Mouse (Mus musculus) heart, embryonic 14.5 days (tissue): Measurements from ENCODE around the gene Actr3b. TPM values are rescaled to one million over a fixed set of nuclear protein-coding genes. Genes with fewer than 3 reads are reported as not detected.
A peak's percentile ranks its signal among the peaks of the same experiment; 100 is the strongest.

Experiments
- ATAC-seq: fragments of 200-750 bp; cut with Nextera tagmentation; 2 replicates; pipeline ENCODE4 v1.8.0; 2017; ENCODE audit warnings: low read depth, moderate TSS enrichment; ENCODE audit not compliant: insufficient number of reproducible peaks, insufficient read depth, low FRiP score
- H3K27ac ChIP-seq, 2 experiments: fragments of 200-500 bp in 1 of 2; fragments of 300-500 bp in 1 of 2; sonication (generic) in 1 of 2; replicated peaks in 1 of 2; 2 replicates each; pipeline ENCODE4 v1.5.1; 2012 to 2014; ENCODE audit warnings: low read depth in 2 of 2, low read length in 2 of 2, control low read depth in 1 of 2, mild to moderate bottlenecking in 1 of 2, mixed read lengths in 1 of 2; ENCODE audit not compliant: control insufficient read depth in 1 of 2, insufficient read depth in 1 of 2
- H3K27me3 ChIP-seq: fragments of 300-500 bp; sonication (generic); 2 replicates; pipeline ENCODE4 v1.6.1; 2014; ENCODE audit warnings: mild to moderate bottlenecking, low read length, control low read depth; ENCODE audit not compliant: control insufficient read depth, insufficient read depth
- H3K36me3 ChIP-seq: fragments of 300-500 bp; sonication (generic); 2 replicates; pipeline ENCODE4 v1.6.1; 2014; ENCODE audit warnings: mild to moderate bottlenecking, control low read depth, low read length, mixed read lengths; ENCODE audit not compliant: control insufficient read depth, insufficient read depth
- H3K4me1 ChIP-seq, 2 experiments: fragments of 200-500 bp in 1 of 2; fragments of 300-500 bp in 1 of 2; sonication (generic) in 1 of 2; 2 replicates each; pipeline ENCODE4 v1.6.1; 2012 to 2014; ENCODE audit warnings: low read length in 2 of 2, control low read depth in 1 of 2, mixed read lengths in 1 of 2; ENCODE audit not compliant: control insufficient read depth in 2 of 2, insufficient read depth in 2 of 2
- H3K4me2 ChIP-seq: fragments of 300-500 bp; sonication (generic); 2 replicates; pipeline ENCODE4 v1.6.1; 2014; ENCODE audit warnings: mild to moderate bottlenecking, low read length
- H3K4me3 ChIP-seq, 2 experiments: fragments of 200-500 bp in 1 of 2; fragments of 300-500 bp in 1 of 2; sonication (generic) in 1 of 2; 2 replicates each; pipeline ENCODE4 v1.5.1; 2012 to 2014; ENCODE audit warnings: low read length in 2 of 2, mild to moderate bottlenecking in 2 of 2, control low read depth in 1 of 2, low read depth in 1 of 2, moderate library complexity in 1 of 2; ENCODE audit not compliant: control insufficient read depth in 1 of 2, insufficient read depth in 1 of 2
- H3K9ac ChIP-seq: fragments of 300-500 bp; sonication (generic); 2 replicates; pipeline ENCODE4 v1.6.1; 2014; ENCODE audit warnings: mild to moderate bottlenecking, low read length
- H3K9me3 ChIP-seq: fragments of 300-500 bp; sonication (generic); 2 replicates; pipeline ENCODE4 v1.6.1; 2016; ENCODE audit warnings: low read length, control low read depth; ENCODE audit not compliant: control insufficient read depth
- WGBS: fragments of 180-500 bp; shearing (Covaris S2); extraction: QIAGEN DNeasy Blood & Tissue Kit; methylation state at CpG from one replicate; pipeline ENCODE4 v1.1.7; 2014; 5-methylcytosine and 5-hydroxymethylcytosine counted together
- polyA plus RNA-seq: library from polyadenylated mRNA; unstranded; fragments of >200 nt; fragmentation: Nextera tagmentation; extraction: Ambion mirVana; gene quantifications from 2 replicates; pipeline ENCODE4 v1.2.1, GENCODE M21; 2014

Actr3b gene
- polyA plus RNA-seq, 1 experiment from 2014 or later: 40.5 TPM

DNA sequence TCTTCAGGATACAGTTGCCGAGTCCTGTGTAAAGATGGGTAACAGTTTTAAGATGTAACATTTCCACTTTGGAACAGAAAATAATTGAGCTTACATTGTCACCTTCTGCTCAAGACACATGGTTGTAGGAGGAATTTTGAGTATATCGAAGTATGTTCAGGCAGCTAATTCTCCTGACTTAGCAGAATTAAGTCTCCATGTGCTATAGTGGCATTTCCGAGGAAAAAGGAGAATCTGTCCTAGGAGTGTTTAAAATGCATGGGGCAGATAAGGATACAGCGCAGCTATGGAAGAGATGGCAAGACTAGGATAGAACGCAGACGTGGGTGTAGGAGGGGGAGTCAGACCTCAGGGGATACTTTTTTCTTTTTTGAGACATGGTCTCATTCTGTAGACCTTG is 31.8 kb downstream of the Actr3b start:
- Histone ChIP-seq H3K4me2 (0 out of 2 replicates have a peak overlapping the region, but pooled peaks have one; percentile 24), H3K36me3 (no peaks in the 10 kb centered on the region), H3K9me3 (no peaks in the 10 kb centered on the region), H3K27me3 (no peaks in the 10 kb centered on the region), H3K27ac (peak overlapping the region; percentile 15 to 21; a peak in 3 of 4 replicates), H3K4me1 (peaks cover 6 to 17% of the 10 kb centered on the region in 2 experiments), H3K4me3 (no peak overlapping the region), H3K9ac (no peak overlapping the region)
- ATAC-seq: no peak
- WGBS: 65% methylated on average over 6 of the region's 6 CpGs

DNA sequence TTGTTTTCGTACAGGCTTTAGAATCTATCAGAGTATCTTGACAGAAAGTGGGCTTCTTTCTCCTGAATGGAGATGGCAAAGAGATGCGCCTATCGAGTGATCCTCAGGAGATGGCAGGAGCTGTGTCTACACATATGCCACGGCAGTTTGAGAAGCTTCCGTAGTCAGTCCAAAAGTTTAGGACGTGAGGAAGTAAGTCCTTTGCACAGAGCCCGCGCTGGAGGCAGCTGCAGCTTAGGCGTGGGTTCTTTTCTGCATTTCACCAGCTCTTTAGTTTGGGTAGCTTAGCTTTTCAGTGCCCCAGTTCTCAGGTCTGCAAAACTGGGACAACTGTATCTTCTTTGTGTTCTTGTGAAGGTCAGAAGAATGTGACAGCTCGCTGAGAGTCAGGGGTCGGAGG is 38.0 kb downstream of the Actr3b start:
- Histone ChIP-seq H3K36me3 (no peaks in the 10 kb centered on the region), H3K9me3 (no peaks in the 10 kb centered on the region), H3K9ac (no peak overlapping the region), H3K4me2 (no peak overlapping the region), H3K27me3 (no peaks in the 10 kb centered on the region), H3K4me1 (peaks cover 4 to 12% of the 10 kb centered on the region in 2 experiments), H3K4me3 (no peak overlapping the region), H3K27ac (no peak overlapping the region)
- no peak for ATAC-seq
- 78% methylated on average over 11 of the region's 11 CpGs for WGBS

DNA sequence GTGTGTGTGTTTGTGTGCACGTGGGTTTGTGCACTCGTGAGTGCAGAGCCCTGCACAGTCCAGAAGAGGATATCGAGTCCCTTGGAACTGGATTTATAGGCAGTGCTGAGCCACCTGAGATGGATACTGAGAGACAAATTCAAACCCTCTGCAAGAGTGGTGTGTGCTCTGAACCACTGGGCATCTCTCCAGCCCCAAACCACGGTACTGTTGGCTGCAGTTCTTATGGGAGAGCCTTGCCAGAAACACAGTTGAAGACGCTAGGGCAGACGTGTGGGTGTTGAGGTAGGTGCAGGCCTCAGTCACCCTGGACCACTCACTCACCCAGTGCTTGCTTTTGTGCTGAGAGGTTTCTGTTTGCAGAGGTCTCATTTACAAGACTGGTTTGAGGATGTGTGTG is 41.1 kb downstream of the Actr3b start:
- ATAC-seq: no peak
- 70% methylated on average over 6 of the region's 6 CpGs for WGBS
- Histone ChIP-seq H3K4me3 (no peak overlapping the region), H3K4me2 (no peak overlapping the region), H3K9me3 (no peaks in the 10 kb centered on the region), H3K9ac (no peak overlapping the region), H3K36me3 (no peaks in the 10 kb centered on the region), H3K27me3 (no peaks in the 10 kb centered on the region), H3K27ac (no peak overlapping the region), H3K4me1 (peaks cover 4 to 8% of the 10 kb centered on the region in 2 experiments)

DNA sequence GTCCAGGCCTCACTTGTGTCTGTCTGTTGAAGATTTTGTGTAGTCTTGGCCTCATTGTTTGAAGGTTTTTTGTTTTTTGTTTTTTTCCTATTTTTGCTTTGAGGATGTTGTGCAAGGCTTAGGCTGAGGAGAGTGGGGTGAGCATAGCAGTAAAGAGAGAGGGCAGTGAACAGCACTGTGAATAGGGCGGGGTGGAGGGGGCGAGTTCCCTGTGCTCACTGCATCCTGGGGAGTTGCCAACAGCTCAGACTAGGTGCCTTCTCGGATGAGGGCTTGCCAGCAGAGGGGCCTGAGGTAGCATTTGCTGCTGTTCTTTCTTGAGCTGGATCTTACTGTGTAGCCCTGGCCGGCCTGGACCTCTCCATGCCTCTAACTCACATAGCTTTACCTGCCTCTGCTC is 41.9 kb downstream of the Actr3b start:
- Histone ChIP-seq H3K36me3 (no peaks in the 10 kb centered on the region), H3K9ac (no peak overlapping the region), H3K27me3 (no peaks in the 10 kb centered on the region), H3K4me3 (no peak overlapping the region), H3K27ac (no peak overlapping the region), H3K4me1 (peaks cover 4 to 8% of the 10 kb centered on the region in 2 experiments), H3K4me2 (no peak overlapping the region), H3K9me3 (no peaks in the 10 kb centered on the region)
- WGBS: 74% methylated on average over 4 of the region's 4 CpGs
- ATAC-seq: no peak

- Histone ChIP-seq H3K4me3 (no peak overlapping the region), H3K9me3 (no peaks in the 10 kb centered on the region), H3K9ac (no peak overlapping the region), H3K27ac (no peak overlapping the region), H3K4me2 (no peak overlapping the region), H3K36me3 (no peaks in the 10 kb centered on the region), H3K27me3 (no peaks in the 10 kb centered on the region), H3K4me1 (peaks cover 0 to 3% of the 10 kb centered on the region in 2 experiments; a peak in 1 of 4 replicates)
- ATAC-seq: no peak
- 77% methylated on average over 5 of the region's 5 CpGs for WGBS
These were observed 44.8 kb downstream of the Actr3b start for GRCm38 (mm10) chr5:25804569-25804968.

GRCm38 (mm10) chr5:25812922-25813321 is 53.1 kb downstream of the Actr3b start:
- no peaks in the 10 kb centered on the region for H3K9me3 ChIP-seq
- H3K4me2 ChIP-seq: no peak overlapping the region
- H3K4me3 ChIP-seq: no peak overlapping the region
- 0 out of 2 replicates have a peak, but pooled peaks cover 3% of the 10 kb centered on the region for H3K36me3 ChIP-seq
- WGBS: 56% methylated on average over 6 of the region's 6 CpGs
- H3K4me1 ChIP-seq: no peaks in the 10 kb centered on the region
- H3K27me3 ChIP-seq: no peaks in the 10 kb centered on the region
- H3K27ac ChIP-seq: no peak overlapping the region
- no peak overlapping the region for H3K9ac ChIP-seq
- ATAC-seq: no peak

- H3K27me3 ChIP-seq: no peaks in the 10 kb centered on the region
- no peak for ATAC-seq
- no peak overlapping the region for H3K27ac ChIP-seq
- no peak overlapping the region for H3K4me2 ChIP-seq
- H3K36me3 ChIP-seq: 0 out of 2 replicates have a peak, but pooled peaks cover 18% of the 10 kb centered on the region
- no peak overlapping the region for H3K4me3 ChIP-seq
- no peaks in the 10 kb centered on the region for H3K9me3 ChIP-seq
- no peaks in the 10 kb centered on the region for H3K4me1 ChIP-seq
- WGBS: 86% methylated on average over 16 of the region's 16 CpGs
- H3K9ac ChIP-seq: no peak overlapping the region
These were observed 69.7 kb downstream of the Actr3b start for GRCm38 (mm10) chr5:25829308-25830094.
